Mouse (Mus musculus): ENCODE measurements around the gene Nudt1.

The Nudt1 gene

DNA sequence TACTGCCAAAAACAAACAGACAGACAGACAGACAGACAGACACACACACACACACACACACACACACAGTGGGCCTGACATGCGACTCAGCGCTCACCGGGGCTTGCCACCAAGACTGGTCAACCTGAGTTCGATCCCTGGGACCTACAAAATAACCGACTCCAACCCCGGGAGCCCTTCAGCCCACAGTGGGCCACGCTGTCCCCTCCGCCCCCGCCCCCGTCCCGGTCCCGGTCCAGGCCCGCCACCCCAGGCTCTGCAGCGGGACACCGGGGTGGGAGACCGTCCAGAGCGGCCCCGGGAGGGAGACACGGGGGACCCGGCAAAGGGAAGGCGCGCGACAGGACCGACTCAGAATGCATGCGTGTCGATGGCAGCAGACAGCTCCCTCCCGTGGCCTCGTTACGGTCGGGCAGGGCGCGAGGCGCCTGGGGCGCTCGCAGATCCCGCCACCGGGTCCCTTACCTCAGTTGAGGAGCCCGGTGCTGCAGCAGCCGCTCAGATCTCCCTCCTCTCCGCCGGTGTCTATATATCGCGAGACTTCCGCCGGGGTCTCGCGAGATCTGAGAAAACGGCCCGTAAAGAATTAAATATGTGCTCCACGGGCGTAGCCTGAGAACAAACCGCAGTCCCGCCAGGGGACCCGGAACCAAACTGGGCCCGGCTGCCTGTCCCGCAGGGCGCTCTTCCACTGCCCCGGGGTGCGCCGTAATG, at the start of gene Nudt1, which contains the start of gene Mad1l1:
TSS of gene Nudt1 (plus strand) at position 615 of the 714 bp plus-strand sequence.
TSS of gene Mad1l1 (minus strand) at position 511 of the 714 bp plus-strand sequence.
- peak; percentile 90 for DNase-seq

DNA sequence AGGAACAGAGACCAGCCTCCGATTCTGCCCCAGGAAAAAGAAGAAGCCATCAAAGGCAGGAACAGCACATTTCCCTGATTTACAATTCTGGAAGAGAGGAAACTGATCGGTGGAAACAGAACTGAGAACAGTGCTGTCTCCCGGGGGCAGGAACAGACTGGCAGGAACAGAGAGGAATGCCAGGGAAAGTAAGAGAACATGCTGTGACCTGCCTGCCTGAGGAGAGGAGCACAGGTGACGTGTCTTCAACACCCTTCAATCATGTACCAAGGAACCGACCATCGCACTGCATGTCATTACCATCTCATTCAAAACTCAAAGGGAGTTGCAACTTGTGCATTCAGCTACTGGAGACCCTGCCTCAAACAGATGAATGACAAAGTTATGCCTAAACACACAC, 44.7 kb upstream of the Nudt1 start:
- DNase-seq: no peak

DNA sequence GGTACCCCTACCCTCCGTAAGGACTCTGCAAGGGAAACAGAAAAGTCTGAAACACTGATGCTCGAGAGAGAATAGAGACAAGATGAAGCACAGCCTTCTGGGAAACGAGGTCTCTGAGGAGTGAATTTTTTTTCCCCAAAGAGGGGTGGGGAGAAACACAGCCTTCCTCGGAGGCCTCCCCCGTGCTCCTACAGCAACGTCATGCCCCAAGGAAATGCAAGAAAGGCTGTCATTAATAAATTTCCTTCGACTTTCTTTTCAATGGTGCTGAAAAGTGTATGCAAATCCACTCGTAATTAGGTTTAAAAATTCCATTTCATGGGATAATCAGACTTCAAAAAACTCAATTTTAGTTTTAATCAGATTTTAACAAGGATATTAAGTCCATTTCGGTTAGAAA, 41.3 kb upstream of the Nudt1 start:
- DNase-seq: no peak

DNA sequence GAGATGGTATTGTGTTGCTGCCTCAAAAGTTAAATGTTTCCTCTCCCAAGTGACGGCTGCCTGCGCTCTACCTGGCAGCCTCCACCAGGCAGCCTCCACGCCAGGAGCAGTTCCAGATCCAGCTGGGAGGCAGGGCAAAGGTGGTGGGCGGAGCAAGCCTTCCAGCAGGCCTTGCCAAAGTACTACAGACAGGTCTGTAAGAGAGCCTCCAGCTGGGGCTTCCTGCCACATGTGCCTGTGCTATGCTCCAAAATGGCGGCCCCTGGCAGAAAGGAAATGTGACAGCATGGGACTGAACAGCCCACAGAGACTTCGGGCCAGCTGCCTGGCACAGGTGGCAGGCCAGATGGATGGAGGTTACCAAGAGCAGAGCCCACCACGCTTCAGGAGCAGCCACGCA, 39.1 kb upstream of the Nudt1 start:
- DNase-seq: no peak

DNA sequence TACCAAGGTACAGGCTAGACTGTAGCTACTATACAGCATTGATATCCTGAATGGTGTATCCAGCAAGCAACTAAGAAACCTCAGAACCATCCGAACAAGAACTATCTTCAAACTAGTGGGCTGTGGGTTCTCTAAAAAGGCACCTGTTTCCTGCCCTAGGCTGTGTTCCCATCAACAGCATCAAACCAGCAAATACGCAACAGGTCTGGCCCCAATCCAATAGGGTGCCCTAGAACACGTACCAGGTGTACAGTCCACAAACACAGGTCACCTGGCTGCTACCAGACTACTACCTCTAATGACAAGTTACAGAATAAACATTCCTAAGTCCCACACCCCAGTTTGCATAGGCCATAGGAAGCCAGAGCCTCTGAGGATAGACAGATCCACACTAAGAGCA, 38.6 kb upstream of the Nudt1 start:
- DNase-seq: no peak

DNA sequence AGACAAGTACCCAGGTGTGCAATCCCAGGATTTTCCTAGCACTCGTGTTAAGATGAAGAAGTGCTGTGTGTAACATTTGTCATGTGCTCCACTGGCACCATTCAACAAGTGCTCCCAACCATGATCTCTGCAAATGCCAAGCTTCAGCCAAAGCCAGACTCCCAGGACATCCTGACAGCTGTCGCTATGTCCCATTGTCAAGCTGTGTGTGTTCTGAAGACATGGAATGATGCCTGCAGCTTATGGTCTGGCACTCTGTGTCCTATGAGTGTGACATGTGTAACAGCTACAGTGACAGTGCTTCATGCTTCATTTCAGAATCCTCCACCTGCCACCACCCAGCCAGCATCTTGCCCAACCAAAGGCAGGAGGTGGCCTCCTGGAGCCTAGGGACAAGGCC, 37.4 kb upstream of the Nudt1 start:
- no peak for DNase-seq

DNA sequence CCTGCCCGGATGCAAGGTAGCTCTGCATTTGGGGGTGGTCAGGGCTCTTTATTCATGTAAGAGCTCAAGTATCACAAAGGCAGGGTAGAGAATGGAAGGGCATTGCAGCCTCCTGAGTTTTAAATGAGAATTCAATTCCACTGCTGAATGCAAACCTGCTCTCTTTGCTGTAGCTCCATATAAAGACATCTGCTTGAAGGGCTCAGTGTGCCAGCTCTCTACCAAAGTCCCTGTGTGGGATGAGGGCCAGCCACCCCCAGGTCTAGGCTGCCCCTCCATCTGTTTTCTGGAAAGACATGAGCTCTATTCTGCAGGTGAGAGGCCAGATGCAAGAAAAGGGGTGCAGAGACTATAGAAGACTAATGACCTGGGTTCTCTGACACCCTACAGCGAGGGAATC, 36.7 kb upstream of the Nudt1 start:
- no peak for DNase-seq

DNA sequence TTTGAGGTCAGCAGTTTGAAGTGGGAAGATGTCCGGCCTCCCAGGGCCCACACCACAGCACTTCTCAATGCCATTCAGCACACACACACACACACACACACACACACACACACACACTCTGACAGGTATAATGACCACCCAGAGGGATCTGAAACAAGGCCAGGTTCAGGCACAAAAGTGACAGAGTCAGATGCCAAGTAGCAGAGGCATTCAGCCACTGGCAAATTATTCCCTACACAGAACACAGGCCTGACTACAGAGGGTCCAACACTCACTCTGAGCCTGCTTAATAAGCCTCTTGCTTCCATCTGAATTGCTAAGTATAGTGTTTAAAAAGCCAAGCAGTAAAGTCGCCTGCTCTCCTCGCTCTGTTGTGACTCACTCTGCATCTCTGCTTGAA, 33.2 kb upstream of the Nudt1 start:
- no peak for DNase-seq

DNA sequence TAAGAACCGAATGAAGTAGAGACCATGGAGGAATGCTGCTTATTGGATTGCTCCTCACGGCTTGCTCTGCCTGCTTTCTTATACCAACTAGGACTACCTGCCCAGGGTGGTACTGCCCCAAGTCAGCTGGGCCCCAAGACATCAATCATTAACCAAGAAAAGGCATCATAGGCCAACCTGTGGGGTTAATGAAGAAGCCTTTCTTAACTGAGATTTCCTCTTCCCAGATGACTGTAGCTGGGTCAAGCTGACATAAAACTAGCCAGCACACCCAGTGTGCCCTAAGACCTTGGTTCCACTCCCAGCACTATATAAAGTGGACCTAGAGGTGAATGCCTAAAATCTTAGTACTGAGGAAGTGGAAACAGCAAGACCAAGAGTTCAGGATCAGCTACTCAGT, 32.3 kb upstream of the Nudt1 start:
- DNase-seq: no peak

DNA sequence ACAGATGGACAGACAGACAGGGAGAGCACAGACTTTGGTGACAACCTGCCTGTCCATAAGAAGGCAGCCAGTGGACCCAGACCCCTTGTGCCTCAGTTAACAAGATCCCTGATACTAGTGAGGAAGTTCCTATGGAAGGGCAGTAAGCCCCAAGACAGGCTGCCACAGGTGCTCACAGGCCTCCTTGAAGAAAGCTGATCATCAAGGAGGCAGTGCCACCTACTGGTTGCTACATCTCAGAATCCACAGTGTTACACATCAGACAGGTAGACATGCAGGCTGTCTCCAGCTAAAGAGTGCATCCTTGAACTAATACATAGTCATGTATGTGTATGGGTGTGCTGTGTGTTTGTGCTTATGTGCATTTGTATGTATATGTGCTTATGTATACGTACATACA, 29.3 kb upstream of the Nudt1 start:
- DNase-seq: peak; percentile 41

DNA sequence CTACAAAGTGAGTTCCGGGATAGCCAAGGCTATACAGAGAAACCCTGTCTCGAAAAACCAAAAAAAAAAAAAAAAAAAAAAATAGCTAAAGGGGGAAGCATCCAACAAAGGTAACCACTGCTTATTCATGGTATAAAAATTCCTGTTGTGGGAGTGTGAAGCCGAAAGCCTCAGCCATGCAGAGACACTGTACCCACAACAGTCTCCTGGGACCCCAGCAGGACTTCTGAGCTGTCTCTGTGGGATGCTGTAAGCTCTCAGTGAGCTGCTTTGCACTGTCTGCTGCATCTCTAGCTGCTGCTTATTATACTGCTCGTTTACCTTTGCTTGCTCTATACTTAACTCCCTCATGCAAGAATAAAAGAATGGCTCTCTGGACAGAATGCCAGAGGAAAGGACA, 23.2 kb upstream of the Nudt1 start:
- no peak for DNase-seq

DNA sequence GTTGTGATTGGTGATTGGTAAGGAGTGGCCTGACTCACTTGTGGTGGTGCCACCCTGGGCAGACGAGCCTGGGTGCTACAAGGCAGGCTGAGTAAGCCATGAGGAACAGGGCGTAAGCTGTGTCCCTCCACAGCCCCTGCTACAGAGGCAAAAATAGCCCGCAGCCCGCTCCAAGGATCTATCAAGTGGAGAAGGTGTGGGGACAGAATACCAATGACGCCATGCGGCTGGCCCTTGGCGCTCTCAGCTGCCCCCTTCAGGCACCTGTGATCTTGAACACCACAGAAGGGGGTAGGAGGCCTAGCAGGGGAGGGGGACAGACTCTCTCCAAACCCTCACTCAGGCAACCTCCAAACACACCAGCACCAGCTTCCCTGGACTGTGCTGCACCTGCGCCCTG, 15.4 kb upstream of the Nudt1 start:
- no peak for DNase-seq

DNA sequence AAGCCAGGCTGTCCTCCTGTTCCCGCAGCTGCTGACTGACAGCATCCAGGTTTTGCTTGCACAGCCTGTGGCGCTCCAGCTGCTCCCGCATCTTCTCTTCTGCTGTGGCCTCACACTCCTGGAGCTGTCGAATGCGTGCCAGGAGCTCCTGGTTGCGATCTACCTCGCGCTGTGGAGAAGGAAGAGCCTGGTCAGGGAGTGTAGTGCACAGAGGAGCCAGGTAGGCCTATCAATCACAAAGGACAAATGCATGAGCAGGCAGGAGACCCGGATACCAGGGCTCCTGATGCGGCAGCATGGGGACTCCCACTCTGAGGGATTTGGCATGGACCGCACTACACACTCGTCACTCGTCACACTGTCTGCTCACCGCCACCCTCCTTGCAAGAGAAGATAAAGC, 13.9 kb upstream of the Nudt1 start:
- DNase-seq: no peak

DNA sequence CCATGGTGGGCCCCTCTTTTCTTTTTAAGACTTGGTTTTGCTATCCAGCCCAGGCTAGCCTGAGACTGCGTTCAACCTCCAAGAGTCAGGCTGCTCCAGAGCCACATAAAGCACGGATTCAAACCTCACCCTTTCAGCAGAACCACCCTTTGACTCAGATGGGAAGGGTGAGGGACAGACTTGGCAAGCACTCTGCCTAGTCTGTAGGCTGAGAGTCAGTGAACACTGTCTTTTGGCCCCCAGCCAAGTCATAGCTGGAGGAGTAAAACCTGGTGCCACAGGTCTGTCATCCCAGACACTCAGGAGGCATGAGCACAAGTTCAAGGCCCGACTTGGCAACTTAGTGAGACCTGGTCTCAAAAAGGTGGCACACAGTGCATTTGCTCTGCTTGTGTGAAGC, 4.7 kb upstream of the Nudt1 start:
- no peak for DNase-seq

DNA sequence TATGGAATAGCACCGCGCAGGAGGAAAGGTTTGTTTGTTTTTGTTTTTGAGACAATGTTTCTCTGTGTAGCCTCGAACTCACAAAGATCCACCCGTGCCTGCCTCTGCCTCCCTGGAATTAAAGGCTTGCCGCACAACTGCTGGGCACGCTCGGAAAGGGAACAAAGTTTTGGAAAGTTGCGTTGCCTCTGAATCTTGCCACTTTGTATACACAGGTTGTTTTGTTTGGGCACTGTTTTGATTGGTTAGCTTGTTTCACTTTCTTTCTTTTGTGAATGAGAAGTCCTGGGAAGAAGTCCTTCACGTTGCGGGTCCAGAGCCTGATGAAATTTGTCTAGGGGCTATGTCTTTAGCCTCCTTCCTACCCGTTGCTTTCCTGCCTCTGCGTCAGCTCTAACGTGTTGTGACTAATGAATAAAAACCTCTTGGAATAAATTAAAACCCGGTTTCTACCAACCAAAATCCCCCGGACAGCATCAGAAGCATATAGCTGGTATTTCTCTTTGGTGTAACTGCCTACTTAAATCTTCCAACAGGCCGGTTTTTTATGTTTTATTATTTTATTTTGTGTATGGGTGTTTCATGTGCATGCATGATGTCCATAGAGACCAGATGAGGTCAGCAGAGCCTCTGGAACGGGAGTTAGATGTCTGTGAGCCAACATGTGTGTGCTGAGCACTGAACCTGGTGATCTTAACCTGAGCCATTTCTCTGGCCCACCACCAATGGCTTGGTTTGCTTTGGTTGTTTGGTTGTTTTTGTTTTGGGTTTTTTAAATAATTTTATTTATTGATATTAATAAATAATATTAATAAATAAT, 510 bp downstream of the Nudt1 start:
- no peak for DNase-seq

DNA sequence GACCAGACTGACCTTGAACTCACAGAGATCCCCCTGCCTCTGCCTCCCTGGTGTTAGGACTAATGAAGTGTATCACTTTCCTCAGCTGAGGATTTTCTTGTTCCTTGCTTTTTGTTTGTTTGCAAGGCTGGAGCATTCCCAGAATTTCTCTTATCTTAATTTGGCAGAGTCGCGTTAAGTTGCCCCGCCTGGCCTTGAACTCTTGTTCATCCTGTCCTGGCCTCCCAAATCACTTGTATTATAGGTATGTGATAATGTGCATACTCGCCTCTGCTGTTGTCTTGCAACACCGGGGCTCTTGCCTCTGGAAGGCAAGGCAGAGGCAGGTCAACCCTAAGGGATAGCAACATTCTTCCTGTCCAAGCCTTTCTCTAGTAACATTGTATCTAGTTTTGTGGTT, 2.6 kb downstream of the Nudt1 start:
- DNase-seq: no peak

DNA sequence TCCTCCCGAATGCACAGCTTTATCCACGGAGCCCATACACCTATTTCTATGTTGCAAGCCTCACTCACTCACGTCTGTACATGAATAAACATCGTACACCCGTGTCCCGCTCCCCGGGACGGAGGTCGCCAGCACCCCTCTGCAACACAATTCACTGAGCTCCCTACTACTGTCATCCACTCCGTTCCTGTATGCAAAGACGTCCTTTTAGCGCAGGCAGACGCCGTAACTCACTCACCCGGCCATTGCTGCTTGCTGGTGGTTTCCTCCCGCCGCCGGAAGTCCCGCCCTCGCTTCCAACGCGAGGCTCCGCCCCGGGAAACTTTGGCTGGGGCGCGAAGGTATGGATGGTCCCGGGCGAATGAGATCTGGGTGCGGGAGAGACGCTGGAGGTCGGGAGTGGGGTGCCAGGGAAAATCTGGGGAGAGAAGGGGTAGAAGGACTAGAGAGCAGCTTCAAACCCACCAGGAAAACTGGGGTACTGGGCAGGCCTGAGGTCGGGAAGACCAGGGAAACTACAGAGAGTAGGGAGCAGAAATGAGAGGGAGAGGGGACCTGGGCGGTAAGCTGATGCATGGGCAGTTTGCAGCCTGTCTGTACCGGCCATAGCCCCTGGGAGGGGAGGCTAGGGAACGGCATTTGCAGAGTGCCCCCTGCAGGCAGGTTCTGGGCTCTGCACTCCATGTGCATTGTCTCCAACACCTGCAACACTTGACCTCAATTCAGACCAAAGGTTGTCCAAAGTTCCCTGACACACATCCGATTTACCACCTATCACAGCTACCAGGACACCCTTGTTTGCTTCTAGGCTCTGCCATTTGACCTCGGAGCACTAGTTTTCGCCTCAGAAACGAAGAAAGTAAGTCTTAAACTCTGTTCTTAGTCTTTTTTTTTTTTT, 10.4 kb downstream of the Nudt1 start, which contains the start of gene Mrm2:
TSS of gene Mrm2 (minus strand) at position 284 of the 898 bp plus-strand sequence.
- peak; percentile 80 for DNase-seq

DNA sequence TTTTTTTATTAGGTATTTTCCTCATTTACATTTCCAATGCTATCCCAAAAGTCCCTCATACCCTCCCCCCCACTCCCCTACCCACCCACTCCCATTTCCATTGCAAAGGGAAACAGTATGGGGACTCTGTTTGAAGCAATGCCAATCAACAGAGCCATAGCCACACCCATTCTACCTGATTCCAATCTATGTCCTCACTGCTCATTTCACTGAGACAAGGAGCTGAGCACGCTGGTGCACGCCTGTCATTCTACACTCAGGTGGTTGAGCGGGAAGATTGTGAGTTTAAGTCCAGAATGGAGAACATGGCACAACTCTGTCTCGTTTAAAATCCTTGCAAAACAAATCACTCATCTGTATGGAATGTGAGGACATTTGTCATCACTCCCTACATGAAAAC, 11.1 kb downstream of the Nudt1 start:
- DNase-seq: no peak

DNA sequence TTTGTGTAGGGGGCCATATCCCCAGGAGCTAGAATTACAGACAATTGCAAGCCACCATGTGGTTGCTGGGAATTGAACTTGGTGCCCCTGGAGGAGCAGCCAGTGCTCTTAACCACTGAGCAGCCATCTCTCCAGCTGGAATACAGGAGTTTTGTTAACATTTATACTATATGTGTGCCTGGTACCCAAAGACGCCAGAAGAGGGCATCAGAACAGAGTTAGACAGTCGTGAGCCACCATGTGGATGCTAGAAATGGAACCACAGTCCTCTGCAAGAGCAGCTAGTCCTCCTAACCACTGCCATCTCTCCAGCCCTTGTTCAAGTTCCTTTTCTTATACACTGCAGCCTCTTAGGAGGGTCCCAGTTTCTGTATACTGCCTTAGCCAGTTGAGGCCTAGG, 12.2 kb downstream of the Nudt1 start:
- no peak for DNase-seq

DNA sequence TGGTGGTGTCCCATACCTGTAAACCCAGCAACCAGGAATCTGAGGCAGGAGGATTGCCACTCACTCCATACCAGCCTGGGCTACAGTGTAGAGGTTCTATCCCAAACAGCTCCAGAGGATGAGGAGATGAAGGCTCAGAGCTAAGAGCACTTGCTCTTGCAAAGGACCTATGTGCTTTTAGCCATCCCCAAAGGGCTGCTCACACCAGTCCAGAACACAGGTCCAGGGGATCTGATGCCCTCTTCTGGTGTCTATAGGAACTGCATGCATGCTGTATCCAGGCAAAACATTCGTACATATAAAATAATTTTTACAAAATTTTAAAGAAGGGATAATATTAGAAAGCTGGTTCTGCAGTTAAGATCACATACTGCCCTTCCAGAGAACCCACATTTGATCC, 15.2 kb downstream of the Nudt1 start:
- no peak for DNase-seq

DNA sequence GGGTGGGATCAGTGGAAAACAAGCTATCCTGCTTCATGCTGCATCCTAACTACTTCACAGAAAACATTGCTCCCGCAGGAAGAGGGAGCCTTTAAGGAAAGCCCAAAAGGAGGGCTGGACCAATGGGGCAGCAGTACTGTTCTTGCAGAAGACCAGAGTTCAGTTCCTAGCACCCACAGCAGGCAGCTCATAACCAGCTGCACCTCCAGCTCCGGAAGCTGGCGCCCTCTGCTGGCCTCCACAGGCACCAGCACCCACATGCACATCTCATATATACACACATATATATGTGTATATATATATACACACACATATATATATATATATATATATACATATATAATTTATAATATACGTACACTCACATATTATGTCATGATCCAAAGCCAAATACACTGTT, 17.3 kb downstream of the Nudt1 start:
- no peak for DNase-seq

DNA sequence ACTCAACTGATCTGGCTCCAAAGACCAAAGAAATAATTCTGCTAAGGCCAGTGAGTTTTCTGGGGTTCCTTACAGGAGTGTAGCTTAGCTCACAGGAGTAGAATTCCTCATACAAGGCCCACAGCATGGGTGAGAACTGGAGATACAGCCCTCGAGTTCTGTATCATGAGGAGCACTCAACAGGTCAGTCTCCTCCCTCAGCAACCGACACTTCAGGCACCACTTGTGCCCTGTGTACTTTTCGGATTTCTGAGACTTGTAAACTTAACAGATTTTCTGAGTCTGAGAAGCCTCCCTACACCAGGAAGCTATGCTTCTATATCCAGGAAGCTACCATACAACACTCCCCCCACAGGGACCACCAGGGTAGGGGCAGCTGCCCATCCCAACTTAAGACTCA, 18.4 kb downstream of the Nudt1 start:
- DNase-seq: no peak

DNA sequence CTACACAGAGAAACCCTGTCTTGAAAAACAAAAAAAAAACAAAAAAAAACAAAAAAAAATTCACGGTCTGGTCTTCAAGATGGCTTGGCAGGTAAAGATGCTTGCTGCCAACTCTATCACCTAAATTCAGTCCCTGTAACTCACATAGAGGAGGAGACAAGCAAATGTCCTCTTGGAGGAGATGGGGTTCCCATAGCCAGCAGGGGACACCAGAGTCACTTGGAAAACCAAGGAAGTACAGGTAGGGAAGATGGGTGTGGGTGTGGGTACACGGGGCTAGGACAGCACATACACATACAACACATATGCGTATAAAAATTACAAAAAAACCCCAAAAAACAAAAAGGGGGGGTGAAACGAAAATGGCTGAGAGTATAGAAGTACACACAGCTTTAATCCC, 21.4 kb downstream of the Nudt1 start:
- DNase-seq: no peak
